Mouse (Mus musculus) ES-Bruce4 (cell line): Measurements from ENCODE around the gene Dgkd. TPM values are rescaled to one million over a fixed set of nuclear protein-coding genes. Genes with fewer than 3 reads are reported as not detected.

Experiments
- H3K27ac ChIP-seq: 2 replicates; pipeline ENCODE4 v1.5.1; 2012; ENCODE audit warnings: low read length, inconsistent platforms; ENCODE audit not compliant: insufficient read depth
- H3K27me3 ChIP-seq: 2 replicates; pipeline ENCODE4 v1.6.1; 2012; ENCODE audit warnings: mild to moderate bottlenecking, low read length, inconsistent platforms; ENCODE audit not compliant: control insufficient read depth, poor library complexity, insufficient read depth, severe bottlenecking
- H3K36me3 ChIP-seq: 2 replicates; pipeline ENCODE4 v1.6.1; 2012; ENCODE audit warnings: inconsistent platforms, mild to moderate bottlenecking, low read length, moderate library complexity; ENCODE audit not compliant: control insufficient read depth, poor library complexity, insufficient read depth, severe bottlenecking
- H3K4me1 ChIP-seq: one replicate; pipeline ENCODE4 v1.8.1; 2011; ENCODE audit warnings: low read length; ENCODE audit not compliant: control insufficient read depth, insufficient read depth
- H3K4me3 ChIP-seq: 2 replicates; pipeline ENCODE4 v1.5.1; 2011; ENCODE audit warnings: low read depth, mild to moderate bottlenecking, low read length
- H3K9ac ChIP-seq: 2 replicates; pipeline ENCODE4 v1.6.1; 2012; ENCODE audit warnings: low read depth, mild to moderate bottlenecking, inconsistent platforms; ENCODE audit not compliant: poor library complexity, severe bottlenecking
- H3K9me3 ChIP-seq: replicated peaks from 2 replicates; pipeline ENCODE4 v1.6.1; 2012; ENCODE audit warnings: mild to moderate bottlenecking, low read length, inconsistent platforms; ENCODE audit not compliant: control insufficient read depth, poor library complexity, insufficient read depth, severe bottlenecking
- CTCF ChIP-seq: IDR thresholded peaks from one replicate; pipeline ENCODE4 v1.8.1; 2011; ENCODE audit warnings: low read depth, low read length
- EP300 ChIP-seq: IDR thresholded peaks from 2 replicates; pipeline ENCODE4 v1.6.1; 2011; ENCODE audit warnings: low read depth, low read length; ENCODE audit not compliant: insufficient read depth
- POLR2A ChIP-seq: IDR thresholded peaks from one replicate; pipeline ENCODE4 v1.8.1; 2011; ENCODE audit warnings: low read length; ENCODE audit not compliant: insufficient read depth
- polyA plus RNA-seq: library from polyadenylated mRNA; stranded (reverse); fragments of >200 nt; gene quantifications from 2 replicates; pipeline ENCODE4 v1.2.4, GENCODE M21; 2011; ENCODE audit warnings: low read depth; ENCODE audit not compliant: missing spikeins, insufficient read depth, insufficient read length

The Dgkd gene
- polyA plus RNA-seq, 1 experiment = 62.4 TPM

- no peaks in the 10 kb centered on the region for H3K27me3 ChIP-seq
- H3K27ac ChIP-seq = no peak overlapping the region
- H3K9me3 ChIP-seq = no peaks in the 10 kb centered on the region
- no peak overlapping the region for H3K4me3 ChIP-seq
- no peaks in the 10 kb centered on the region for H3K36me3 ChIP-seq
- no peak overlapping the region for H3K9ac ChIP-seq
- TF ChIP-seq EP300 (no peak), CTCF (no peak), POLR2A (no peak)
- peaks cover 3% of the 10 kb centered on the region for H3K4me1 ChIP-seq
These were observed 3.7 kb downstream of the Dgkd start for GRCm38 (mm10) chr1:87856823-87857222.

DNA sequence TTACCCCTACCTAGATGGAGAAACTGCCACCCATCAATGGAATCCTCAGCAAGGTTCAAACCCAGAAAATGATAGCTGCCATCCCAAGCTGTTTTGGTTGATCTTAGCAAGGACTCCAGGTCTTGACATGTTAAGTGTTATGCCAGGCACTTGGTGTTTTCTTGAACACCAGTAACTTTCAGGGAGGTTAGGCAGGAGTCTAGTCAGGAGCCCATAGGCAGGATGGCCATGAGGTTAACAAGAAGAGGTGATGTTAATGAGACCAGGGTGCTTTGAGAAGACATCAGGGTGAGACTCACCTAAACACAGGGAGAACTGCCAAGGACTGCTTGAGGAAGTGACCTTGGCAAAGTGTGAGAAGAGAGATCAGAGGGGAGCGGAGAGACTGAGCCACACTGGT, 4.9 kb downstream of the Dgkd start:
- no peaks in the 10 kb centered on the region for H3K4me1 ChIP-seq
- no peaks in the 10 kb centered on the region for H3K27me3 ChIP-seq
- no peaks in the 10 kb centered on the region for H3K36me3 ChIP-seq
- H3K4me3 ChIP-seq = no peak overlapping the region
- H3K9me3 ChIP-seq = no peaks in the 10 kb centered on the region
- H3K9ac ChIP-seq = no peak overlapping the region
- H3K27ac ChIP-seq = no peak overlapping the region
- TF ChIP-seq POLR2A = no peak
- TF ChIP-seq CTCF = no peak

GRCm38 (mm10) chr1:87858529-87858928, 5.4 kb downstream of the Dgkd start:
- Histone ChIP-seq H3K4me1 (no peaks in the 10 kb centered on the region), H3K27me3 (no peaks in the 10 kb centered on the region), H3K4me3 (no peak overlapping the region), H3K9ac (no peak overlapping the region), H3K9me3 (no peaks in the 10 kb centered on the region), H3K27ac (no peak overlapping the region), H3K36me3 (no peaks in the 10 kb centered on the region)
- TF ChIP-seq CTCF = no peak

DNA sequence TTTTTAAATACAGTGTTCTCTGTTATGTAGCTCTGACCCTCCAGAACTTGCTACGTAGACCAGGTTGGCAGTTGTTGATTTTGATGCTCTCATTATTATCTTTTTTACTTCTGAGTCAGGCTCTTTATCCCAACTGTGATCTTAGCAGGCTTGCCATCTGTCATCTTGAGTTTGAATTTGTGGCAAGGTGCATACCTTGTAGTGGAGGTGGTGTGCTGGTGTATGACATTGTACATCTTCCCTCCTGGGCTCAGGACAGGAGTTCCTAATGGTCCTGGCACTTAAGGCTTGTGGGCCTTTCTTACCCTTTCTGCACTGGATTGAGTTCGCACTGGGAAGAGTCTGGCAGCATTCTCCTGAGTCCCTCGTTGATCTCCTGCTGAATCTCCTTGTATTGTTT, 10.5 kb downstream of the Dgkd start:
- no peak overlapping the region for H3K27ac ChIP-seq
- no peaks in the 10 kb centered on the region for H3K4me1 ChIP-seq
- no peak for TF ChIP-seq EP300
- TF ChIP-seq CTCF = no peak
- TF ChIP-seq POLR2A = no peak
- no peak overlapping the region for H3K4me3 ChIP-seq
- no peaks in the 10 kb centered on the region for H3K27me3 ChIP-seq
- H3K9me3 ChIP-seq = no peaks in the 10 kb centered on the region
- H3K36me3 ChIP-seq = no peaks in the 10 kb centered on the region
- H3K9ac ChIP-seq = no peak overlapping the region

DNA sequence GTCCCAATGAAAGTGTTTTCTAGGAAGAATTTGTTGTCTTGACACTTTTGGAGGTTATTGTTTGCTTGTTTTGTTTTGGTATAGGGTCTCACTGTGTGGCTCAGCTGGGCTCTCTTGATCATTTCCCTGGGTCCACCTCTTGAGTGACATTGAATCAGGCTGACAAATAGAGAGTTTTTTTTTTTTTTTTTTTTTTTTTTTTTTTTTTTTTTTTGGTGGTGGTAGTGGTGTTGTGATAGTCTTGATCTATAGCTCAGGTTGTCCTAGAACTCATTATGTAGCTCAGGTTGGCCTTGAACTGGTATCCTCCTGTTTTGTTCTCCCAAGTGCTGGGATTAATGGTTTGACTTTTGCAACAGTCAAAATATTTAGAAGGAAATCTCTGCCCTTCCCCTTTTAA, 11.8 kb downstream of the Dgkd start:
- H3K9ac ChIP-seq = no peak overlapping the region
- H3K4me1 ChIP-seq = no peaks in the 10 kb centered on the region
- no peaks in the 10 kb centered on the region for H3K27me3 ChIP-seq
- H3K4me3 ChIP-seq = no peak overlapping the region
- H3K36me3 ChIP-seq = no peaks in the 10 kb centered on the region
- H3K27ac ChIP-seq = no peak overlapping the region
- no peaks in the 10 kb centered on the region for H3K9me3 ChIP-seq
- TF ChIP-seq CTCF = no peak
- no peak for TF ChIP-seq EP300
- no peak for TF ChIP-seq POLR2A

DNA sequence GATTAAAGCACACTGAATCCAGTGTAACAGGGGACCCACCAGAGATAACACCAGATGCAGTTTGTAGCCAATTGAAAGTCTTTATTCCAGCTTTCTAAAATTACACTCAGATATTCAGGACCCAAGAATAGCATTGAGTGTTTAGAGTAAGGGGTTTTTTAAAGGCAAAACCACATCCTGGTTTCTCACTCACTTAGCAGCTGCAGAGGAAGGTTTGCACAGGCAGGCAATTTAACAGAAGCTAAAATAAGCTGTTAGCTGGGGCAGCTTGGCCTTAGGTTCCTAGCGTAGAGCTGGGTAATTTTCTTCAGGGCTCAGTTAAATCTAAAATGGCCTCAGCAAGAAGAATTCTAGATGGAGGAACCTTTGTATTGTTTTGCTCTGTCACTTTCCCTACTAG, 13.6 kb downstream of the Dgkd start:
- TF ChIP-seq CTCF (no peak), EP300 (no peak), POLR2A (no peak)
- no peaks in the 10 kb centered on the region for H3K36me3 ChIP-seq
- no peak overlapping the region for H3K9ac ChIP-seq
- no peaks in the 10 kb centered on the region for H3K4me1 ChIP-seq
- no peak overlapping the region for H3K27ac ChIP-seq
- H3K4me3 ChIP-seq = no peak overlapping the region
- no peaks in the 10 kb centered on the region for H3K9me3 ChIP-seq
- H3K27me3 ChIP-seq = no peaks in the 10 kb centered on the region

DNA sequence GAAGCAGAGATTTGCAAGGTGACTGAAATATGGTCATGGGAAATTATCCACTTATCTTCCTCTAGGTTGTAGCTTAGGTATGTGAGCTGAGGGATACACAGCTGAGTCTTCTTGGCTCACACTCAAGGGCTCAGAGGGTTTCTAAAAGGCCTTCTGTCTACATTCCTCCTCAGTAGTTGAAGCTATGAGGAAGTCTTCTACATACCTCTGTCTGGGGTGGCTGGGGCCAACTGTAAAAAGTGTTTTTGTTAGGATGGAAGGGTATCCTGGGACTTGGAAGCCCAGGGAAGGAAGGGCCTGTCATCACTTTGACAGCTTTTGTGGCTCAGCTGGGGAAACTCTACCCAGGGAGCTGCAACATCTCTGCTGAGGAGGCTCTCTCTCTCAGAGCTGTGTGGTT, 18.5 kb downstream of the Dgkd start:
- H3K27me3 ChIP-seq = no peaks in the 10 kb centered on the region
- H3K36me3 ChIP-seq = no peaks in the 10 kb centered on the region
- no peaks in the 10 kb centered on the region for H3K4me1 ChIP-seq
- H3K4me3 ChIP-seq = no peak overlapping the region
- no peak overlapping the region for H3K27ac ChIP-seq
- H3K9me3 ChIP-seq = no peaks in the 10 kb centered on the region
- TF ChIP-seq EP300 (no peak), CTCF (no peak), POLR2A (no peak)
- H3K9ac ChIP-seq = no peak overlapping the region
